Mouse (Mus musculus) stomach, postnatal 0 days (tissue): ENCODE data around the gene Eif3a.

Experiments used
- CTCF ChIP-seq: IDR thresholded peaks from 2 replicates; pipeline ENCODE4 v1.5.1; 2016; ENCODE audit warnings: antibody characterized with exemption, low read depth, mild to moderate bottlenecking, moderate library complexity
- EP300 ChIP-seq: optimal IDR thresholded peaks from 2 replicates; pipeline ENCODE3; 2016; ENCODE audit warnings: antibody characterized with exemption

DNA sequence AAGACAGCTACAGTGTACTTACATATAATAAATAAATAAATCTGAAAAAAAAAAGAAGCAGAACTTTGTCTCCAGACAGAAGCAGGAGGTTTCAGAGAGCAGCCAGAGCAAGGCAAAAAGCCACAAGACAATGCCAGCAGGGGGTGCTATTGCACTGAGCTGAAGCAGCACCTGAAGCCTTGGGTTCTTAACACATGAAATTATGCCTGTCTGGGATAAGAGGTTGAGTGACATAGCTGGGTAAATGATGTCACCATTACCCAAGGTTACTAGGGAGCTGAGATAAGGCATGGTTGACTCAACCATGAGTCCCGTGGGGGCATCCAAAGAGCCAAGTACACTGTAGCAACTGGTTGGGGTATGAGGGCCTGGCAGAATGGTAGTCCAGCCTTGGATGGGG is 47.3 kb upstream of the Eif3a start:
- TF ChIP-seq CTCF, result peak; percentile 88
- TF ChIP-seq EP300, result no peak
